Mouse (Mus musculus) heart, adult 2 months (tissue): ENCODE data around the gene A130010J15Rik. TPM values are rescaled to one million over a fixed set of nuclear protein-coding genes. Genes with fewer than 3 reads are reported as not detected.

ENCODE experiments used
- DNase-seq, 2 experiments: peaks; one replicate each; pipeline ENCODE4 v3.0.0; 2021
- H3K27ac ChIP-seq: fragments of 200-600 bp; 2 replicates; pipeline ENCODE4 v1.8.1; 2022
- H3K27me3 ChIP-seq: fragments of 200-500 bp; 2 replicates; pipeline ENCODE4 v1.6.1; 2012; ENCODE audit warnings: mild to moderate bottlenecking, low read length, inconsistent platforms, mixed read lengths; ENCODE audit not compliant: control insufficient read depth, insufficient read depth
- H3K36me3 ChIP-seq: fragments of 200-500 bp; 2 replicates; pipeline ENCODE4 v1.6.1; 2012; ENCODE audit warnings: low read length, inconsistent platforms; ENCODE audit not compliant: control insufficient read depth, insufficient read depth
- H3K4me1 ChIP-seq: fragments of 200-500 bp; 2 replicates; pipeline ENCODE4 v1.6.1; 2011; ENCODE audit warnings: low read length; ENCODE audit not compliant: control insufficient read depth, insufficient read depth
- H3K4me3 ChIP-seq: fragments of 200-600 bp; 2 replicates; pipeline ENCODE4 v1.8.1; 2022
- H3K79me2 ChIP-seq: fragments of 200-500 bp; replicated peaks from 2 replicates; pipeline ENCODE4 v1.6.1; 2012; ENCODE audit warnings: mild to moderate bottlenecking, inconsistent platforms, low read length, moderate library complexity, mixed read lengths; ENCODE audit not compliant: control insufficient read depth, insufficient read depth
- H3K9ac ChIP-seq: fragments of 200-500 bp; 2 replicates; pipeline ENCODE4 v1.6.1; 2012; ENCODE audit warnings: low read depth, mild to moderate bottlenecking, control low read depth, inconsistent platforms, low read length, mixed read lengths
- CTCF ChIP-seq: fragments of 200-600 bp; IDR thresholded peaks from 2 replicates; pipeline ENCODE4 v1.8.1; 2022; ENCODE audit warnings: antibody characterized with exemption, mild to moderate bottlenecking, moderate library complexity
- EP300 ChIP-seq: fragments of 200-500 bp; IDR thresholded peaks from 2 replicates; pipeline ENCODE4 v1.6.1; 2011; ENCODE audit warnings: low read depth, low read length, control low read depth; ENCODE audit not compliant: insufficient read depth
- POLR2A ChIP-seq: fragments of 200-500 bp; IDR thresholded peaks from 2 replicates; pipeline ENCODE4 v1.6.1; 2011; ENCODE audit warnings: mild to moderate bottlenecking, low read depth, low read length, control low read depth; ENCODE audit not compliant: insufficient read depth
- WGBS: fragments of 180-500 bp; shearing (Covaris S2); methylation state at CpG from one replicate; pipeline ENCODE4 v1.1.7; 2018; 5-methylcytosine and 5-hydroxymethylcytosine counted together
- intact Hi-C: fragments of 180-260 bp; cut with DNase I; formaldehyde crosslinking; loops from one replicate; pipeline ENCODE4 v1.15.1; 2025
- polyA plus RNA-seq: library from polyadenylated mRNA; depleted of rRNA; stranded (reverse); fragments of >200 nt; gene quantifications from 2 replicates; pipeline ENCODE4 v1.2.3, GENCODE M21; 2012; rRNA removed
- total RNA-seq, 2 experiments: library from RNA; stranded (reverse); gene quantifications; 2 replicates each; pipeline ENCODE4 v1.2.3; 2021

Gene A130010J15Rik
- total and polyA plus RNA-seq, 3 experiments = 2.7 to 3.5 (median 3.3) TPM

- peaks cover 1% of the 10 kb centered on the region; the same call in 1 of the 2 replicates for H3K4me1 ChIP-seq
- H3K36me3 ChIP-seq = no peaks in the 10 kb centered on the region
- H3K27ac ChIP-seq = no peak overlapping the region
- H3K9ac ChIP-seq = no peak overlapping the region
- H3K4me3 ChIP-seq = no peak overlapping the region
- intact Hi-C loops = no loop called here
- H3K27me3 ChIP-seq = no peaks in the 10 kb centered on the region
- TF ChIP-seq POLR2A (no peak), CTCF (no peak), EP300 (no peak)
- H3K79me2 ChIP-seq = no peaks in the 10 kb centered on the region
- WGBS = 90% methylated on average over 4 of the region's 4 CpGs
- no peak for DNase-seq
Observed at GRCm38 (mm10) chr1:193226114-193226513, 58.3 kb downstream of the A130010J15Rik start.

GRCm38 (mm10) chr1:193226724-193227522 lies 59.1 kb downstream of the A130010J15Rik start:
- no peaks in the 10 kb centered on the region for H3K27me3 ChIP-seq
- no peak for DNase-seq
- intact Hi-C loops = no loop called here
- H3K9ac ChIP-seq = no peak overlapping the region
- no peak for TF ChIP-seq CTCF
- TF ChIP-seq EP300 = no peak
- TF ChIP-seq POLR2A = no peak
- H3K36me3 ChIP-seq = no peaks in the 10 kb centered on the region
- H3K79me2 ChIP-seq = no peaks in the 10 kb centered on the region
- WGBS = 38% methylated on average over 7 of the region's 7 CpGs
- no peak overlapping the region for H3K4me3 ChIP-seq
- no peak overlapping the region for H3K27ac ChIP-seq
- peaks cover 1% of the 10 kb centered on the region; the same call in 1 of the 2 replicates for H3K4me1 ChIP-seq

Other genes with a start within 250 kb of the A130010J15Rik start
- gene Syt14, start 132.3 kb upstream of the A130010J15Rik start, total RNA-seq = under 1 TPM; 0.34 to 0.41 TPM
- gene Syt14, start 132.3 kb upstream of the A130010J15Rik start, polyA plus RNA-seq = 0.02 TPM in 1 of 2 replicates, not detected in the other
- 10 to 100 TPM in 1 of 2 experiments, 1 to 10 TPM in 1; 7.8 to 10.2 TPM for gene Diexf, start 37.8 kb upstream of the A130010J15Rik start, total RNA-seq
- 7.3 and 17.5 TPM in 2 replicates for gene Diexf, start 37.8 kb upstream of the A130010J15Rik start, polyA plus RNA-seq
- gene Irf6, start 14.9 kb upstream of the A130010J15Rik start, total RNA-seq = 1 to 10 TPM; 1.9 to 2.1 TPM
- 2.5 and 3.6 TPM in 2 replicates for gene Irf6, start 14.9 kb upstream of the A130010J15Rik start, polyA plus RNA-seq
- gene Traf3ip3, start 33.7 kb downstream of the A130010J15Rik start, total RNA-seq = 1 to 10 TPM in 1 of 2 experiments, under 1 TPM in 1; 0.94 to 2.7 TPM
- gene Traf3ip3, start 33.7 kb downstream of the A130010J15Rik start, polyA plus RNA-seq = 1.9 and 2.2 TPM in 2 replicates
- 10 to 100 TPM; 11.4 to 11.9 TPM for gene Lamb3, start 39.7 kb downstream of the A130010J15Rik start, total RNA-seq
- gene Lamb3, start 39.7 kb downstream of the A130010J15Rik start, polyA plus RNA-seq = 9.2 and 11.1 TPM in 2 replicates
- gene Hsd11b1, start 96.0 kb downstream of the A130010J15Rik start, total RNA-seq = 10 to 100 TPM; 10.5 to 15.1 TPM
- 18.8 and 20.9 TPM in 2 replicates for gene Hsd11b1, start 96.0 kb downstream of the A130010J15Rik start, polyA plus RNA-seq
- 10 to 100 TPM; 44.8 to 57.9 TPM for gene G0s2, start 105.2 kb downstream of the A130010J15Rik start, total RNA-seq
- 200 and 229 TPM in 2 replicates for gene G0s2, start 105.2 kb downstream of the A130010J15Rik start, polyA plus RNA-seq
- under 1 TPM in 1 of 2 experiments, not detected in 1; 0.16 TPM for gene Camk1g, start 202.3 kb downstream of the A130010J15Rik start, total RNA-seq
- 2.8 and 2.9 TPM in 2 replicates for gene Camk1g, start 202.3 kb downstream of the A130010J15Rik start, polyA plus RNA-seq